9 mouse cellular contexts compared by ENCODE assay signal in genomic region chr13:41341422-41341821, GRCm38 (mm10).
DNase-seq lines count a peak whose midpoint lies in the region; ATAC-seq and TF ChIP-seq lines count a peak whose summit lies in the region.
"Had no signal": no experiment of that assay in that cellular context is flagged by ENCODE, and none has a peak within 500 bp of the region (broad histone marks: within the 10 kb centered on the region; RNA-seq: fewer than 3 reads in every experiment).

No protein-coding gene starts in this region.

- no peaks in the 10 kb centered on the region; the same call in 1 of the 2 replicates for H3K4me1 ChIP-seq in forebrain, embryonic 11.5 days (replicated peaks; ENCODE audit: control insufficient read depth, insufficient read depth, low read length)
- 0 out of 2 replicates have a peak, but pooled peaks cover 10% of the 10 kb centered on the region for H3K4me1 ChIP-seq in forebrain, postnatal 0 days (ENCODE audit: insufficient read depth)
- H3K4me1 ChIP-seq in kidney, adult 2 months (ENCODE audit: control insufficient read depth, insufficient read depth, low read length), result peaks cover 75% of the 10 kb centered on the region

- intact Hi-C loops in left cerebral cortex, postnatal 4 days (cut with DNase I), result no loop called here
- intact Hi-C loops in left cerebral cortex, postnatal 25 days (cut with DNase I), result no loop called here

- H3K27me3 ChIP-seq in forebrain, embryonic 11.5 days (ENCODE audit: control insufficient read depth, insufficient read depth, low read length), result no peaks in the 10 kb centered on the region
- H3K27me3 ChIP-seq in forebrain, postnatal 0 days (ENCODE audit: insufficient read depth, low read length), result no peaks in the 10 kb centered on the region
- H3K27me3 ChIP-seq in kidney, adult 2 months (replicated peaks; ENCODE audit: control insufficient read depth, insufficient read depth, low read length), result no peaks in the 10 kb centered on the region

- no peak for ATAC-seq in forebrain, embryonic 11.5 days (replicated peaks; ENCODE audit: low FRiP score)
- no peak for ATAC-seq in forebrain, postnatal 0 days

- peaks cover 4% of the 10 kb centered on the region; the same call in 1 of the 2 replicates for H3K36me3 ChIP-seq in forebrain, embryonic 11.5 days (ENCODE audit: control insufficient read depth, insufficient read depth, low read length)
- no peaks in the 10 kb centered on the region; the same call in 1 of the 2 replicates for H3K36me3 ChIP-seq in forebrain, postnatal 0 days (ENCODE audit: insufficient read depth)
- H3K36me3 ChIP-seq in kidney, adult 2 months (ENCODE audit: control insufficient read depth, insufficient read depth, low read length), result peaks cover 7% of the 10 kb centered on the region; the same call in 1 of the 2 replicates

- H3K4me3 ChIP-seq in forebrain, embryonic 11.5 days (ENCODE audit: low read depth, low read length), result no peak overlapping the region
- H3K4me3 ChIP-seq in forebrain, postnatal 0 days (ENCODE audit: low read depth, low read length), result no peak overlapping the region
- H3K4me3 ChIP-seq in kidney, adult 2 months (ENCODE audit: insufficient read depth, low read depth, low read length), result no peak overlapping the region

- WGBS in forebrain, embryonic 11.5 days, result 85% methylated on average over 9 of the region's 9 CpGs
- 42% methylated on average over 9 of the region's 9 CpGs for WGBS in forebrain, postnatal 0 days
- WGBS in kidney, adult 2 months, result 30% methylated on average over 9 of the region's 9 CpGs

- H3K27ac ChIP-seq in forebrain, embryonic 11.5 days (ENCODE audit: low read depth, low read length), result no peak overlapping the region
- no peak overlapping the region for H3K27ac ChIP-seq in forebrain, postnatal 0 days (ENCODE audit: low read depth, low read length)
- peak overlapping the region; percentile 77 for H3K27ac ChIP-seq in kidney, adult 2 months (ENCODE audit: insufficient read depth, low read depth, low read length)

- no peak for TF ChIP-seq POLR2A in kidney, adult 2 months (IDR thresholded peaks at IDR 0.05; ENCODE audit: low read depth, low read length)

- DNase-seq in forebrain, embryonic 11.5 days (ENCODE audit: low spot score), result peak; percentile 29
- DNase-seq in forebrain, postnatal 0 days, result no peak
- peak; percentile 54 for DNase-seq in left cerebral cortex, postnatal 4 days
- no peak for DNase-seq in left cerebral cortex, postnatal 25 days (ENCODE audit: low spot score in 2 of 2)
- DNase-seq in adipocyte (ENCODE audit: low spot score), result peak; percentile 43
- peak; percentile 82 for DNase-seq in kidney, adult 2 months
- DNase-seq in embryo, embryonic 10 days (ENCODE audit: low spot score), result no peak
- no peak for DNase-seq in right cerebral cortex, postnatal 36 days (ENCODE audit: low spot score in 2 of 2)
- DNase-seq: right cerebral cortex, adult 18-20 months had no signal

- H3K9ac ChIP-seq in forebrain, embryonic 11.5 days (ENCODE audit: low read length), result no peak overlapping the region
- no peak overlapping the region for H3K9ac ChIP-seq in forebrain, postnatal 0 days

- H3K4me2 ChIP-seq in forebrain, embryonic 11.5 days (ENCODE audit: low read depth, low read length, severe bottlenecking), result no peak overlapping the region
- no peak overlapping the region for H3K4me2 ChIP-seq in forebrain, postnatal 0 days (ENCODE audit: low read depth)

- H3K9me3 ChIP-seq in forebrain, embryonic 11.5 days (ENCODE audit: control insufficient read depth, low read length), result no peaks in the 10 kb centered on the region
- no peaks in the 10 kb centered on the region for H3K9me3 ChIP-seq in forebrain, postnatal 0 days (ENCODE audit: low read length)

- TF ChIP-seq CTCF in forebrain, postnatal 0 days (IDR thresholded peaks at IDR 0.05; ENCODE audit: low read depth), result no peak
- TF ChIP-seq CTCF in kidney, adult 2 months (conservative IDR thresholded peaks at IDR 0.05; ENCODE audit: insufficient read depth, insufficient read length, low read depth, low read length), result no peak

Comparison
In these comparisons a context has a peak if more than half of its experiments do, and no peak if none do; other contexts are left out.
1. DNase-seq: peak in forebrain, embryonic 11.5 days (single experiment), left cerebral cortex, postnatal 4 days (single experiment), adipocyte (single experiment) and kidney, adult 2 months (single experiment); none in forebrain, postnatal 0 days (single experiment), left cerebral cortex, postnatal 25 days (0 of 2), embryo, embryonic 10 days (single experiment) and right cerebral cortex, postnatal 36 days (0 of 2).